Mouse (Mus musculus) heart, postnatal 0 days (tissue): ENCODE measurements around the gene AC124502.3. TPM values are rescaled to one million over a fixed set of nuclear protein-coding genes. Genes with fewer than 3 reads are reported as not detected.

ENCODE experiments used
- ATAC-seq: fragments of 200-750 bp; cut with Nextera tagmentation; 2 replicates; pipeline ENCODE4 v1.8.0; 2017; ENCODE audit warnings: low read depth, moderate number of reproducible peaks, moderate library complexity; ENCODE audit not compliant: insufficient read depth
- DNase-seq: peaks from one replicate; pipeline ENCODE4 v3.0.0-alpha.2; 2016; ENCODE audit warnings: low spot score
- H3K27ac ChIP-seq: fragments of 300-500 bp; sonication (generic); 2 replicates; pipeline ENCODE4 v1.5.1; 2014; ENCODE audit warnings: low read depth, mild to moderate bottlenecking
- H3K27me3 ChIP-seq: fragments of 300-500 bp; sonication (generic); 2 replicates; pipeline ENCODE4 v1.6.1; 2014; ENCODE audit warnings: low read length, mixed read lengths; ENCODE audit not compliant: control insufficient read depth, insufficient read depth
- H3K36me3 ChIP-seq: fragments of 300-500 bp; sonication (generic); replicated peaks from 2 replicates; pipeline ENCODE4 v1.6.1; 2014; ENCODE audit warnings: low read length, mixed read lengths; ENCODE audit not compliant: control insufficient read depth, insufficient read depth
- H3K4me1 ChIP-seq: fragments of 300-500 bp; sonication (generic); 2 replicates; pipeline ENCODE4 v1.6.1; 2014; ENCODE audit warnings: antibody characterized with exemption; ENCODE audit not compliant: control insufficient read depth, insufficient read depth
- H3K4me2 ChIP-seq: fragments of 300-500 bp; sonication (generic); 2 replicates; pipeline ENCODE4 v1.6.1; 2014; ENCODE audit warnings: low read depth, mild to moderate bottlenecking, low read length, moderate library complexity
- H3K4me3 ChIP-seq: fragments of 300-500 bp; sonication (generic); 2 replicates; pipeline ENCODE4 v1.5.1; 2014; ENCODE audit warnings: low read depth, low read length
- H3K9ac ChIP-seq: fragments of 300-500 bp; sonication (generic); replicated peaks from 2 replicates; pipeline ENCODE4 v1.6.1; 2014; ENCODE audit warnings: low read depth, low read length, mixed read lengths
- H3K9me3 ChIP-seq: fragments of 300-500 bp; sonication (generic); replicated peaks from 2 replicates; pipeline ENCODE4 v1.6.1; 2016; ENCODE audit warnings: low read length; ENCODE audit not compliant: control insufficient read depth
- CTCF ChIP-seq: IDR thresholded peaks from 2 replicates; pipeline ENCODE4 v1.5.1; 2016; ENCODE audit warnings: antibody characterized with exemption, control low read depth, low read depth
- EP300 ChIP-seq: IDR thresholded peaks from 2 replicates; pipeline ENCODE4 v1.6.1; 2016; ENCODE audit warnings: antibody characterized with exemption, low read depth
- WGBS: fragments of 180-500 bp; shearing (Covaris S2); extraction: QIAGEN DNeasy Blood & Tissue Kit; methylation state at CpG from one replicate; pipeline ENCODE4 v1.1.7; 2014; 5-methylcytosine and 5-hydroxymethylcytosine counted together
- polyA plus RNA-seq: library from polyadenylated mRNA; unstranded; fragments of >200 nt; fragmentation: Nextera tagmentation; extraction: Ambion mirVana; gene quantifications from 2 replicates; pipeline ENCODE4 v1.2.1, GENCODE M21; 2015
- total RNA-seq: library from RNA; depleted of rRNA; stranded (reverse); fragments of >200 nt; gene quantifications from 2 replicates; pipeline ENCODE4 v1.2.3, GENCODE M21; 2014; ENCODE audit warnings: low replicate concordance

AC124502.3 gene
- total and polyA plus RNA-seq, 2 experiments from 2014 or later: 1.4 TPM; not detected in 1

DNA sequence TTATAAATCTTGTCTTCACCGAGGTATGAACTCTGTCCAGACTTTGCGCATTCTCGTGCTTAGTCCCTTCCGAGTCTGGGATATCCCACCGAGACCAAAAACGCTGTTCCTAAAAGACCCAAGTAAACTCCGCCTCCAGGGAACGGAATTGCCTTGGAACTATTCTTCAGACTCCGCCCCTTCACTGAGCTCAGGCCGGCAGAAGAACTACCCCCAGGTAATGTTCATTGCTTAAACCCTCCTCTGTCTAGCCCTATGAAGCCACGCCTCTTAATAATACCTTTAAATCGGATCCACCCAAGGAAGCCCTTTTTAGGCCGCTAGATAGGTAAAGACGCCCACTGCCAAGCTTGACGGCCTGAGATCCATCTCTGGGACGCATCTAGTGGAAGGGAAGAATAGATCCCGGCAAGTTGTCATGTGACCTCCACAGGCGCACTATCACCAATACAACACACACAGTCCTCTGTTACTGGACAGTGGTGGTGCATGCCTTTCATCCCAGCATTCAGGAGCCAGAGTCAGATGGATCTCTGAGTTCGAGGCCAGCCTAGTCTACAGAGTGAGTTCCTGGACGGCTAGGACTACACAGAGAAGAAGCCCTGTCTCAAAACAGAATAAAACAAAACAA is 33.8 kb downstream of the AC124502.3 start:
- DNase-seq: no peak
- 0 out of 2 replicates have a peak, but pooled peaks have one; percentile 12 for ATAC-seq
- H3K4me1 ChIP-seq: peaks cover 13% of the 10 kb centered on the region
- H3K27ac ChIP-seq: peak overlapping the region; percentile 41; the same call in 1 of the 2 replicates
- 5% methylated on average over 20 of the region's 20 CpGs for WGBS
- H3K9ac ChIP-seq: peak overlapping the region; percentile 17; the same call in 1 of the 2 replicates
- H3K36me3 ChIP-seq: no peaks in the 10 kb centered on the region
- peak overlapping the region; percentile 50 for H3K4me3 ChIP-seq
- peak overlapping the region; percentile 78 for H3K4me2 ChIP-seq
- H3K27me3 ChIP-seq: peaks cover 33% of the 10 kb centered on the region
- H3K9me3 ChIP-seq: no peaks in the 10 kb centered on the region
- no peak for TF ChIP-seq CTCF
- no peak for TF ChIP-seq EP300

GRCm38 (mm10) chr19:5073028-5073427 is 34.3 kb downstream of the AC124502.3 start:
- ATAC-seq: no peak
- Histone ChIP-seq H3K4me2 (peak overlapping the region; percentile 78), H3K4me3 (peak overlapping the region; percentile 50), H3K27ac (no peak overlapping the region), H3K4me1 (peaks cover 7% of the 10 kb centered on the region; the same call in 1 of the 2 replicates), H3K36me3 (no peaks in the 10 kb centered on the region), H3K27me3 (peaks cover 31% of the 10 kb centered on the region), H3K9me3 (no peaks in the 10 kb centered on the region), H3K9ac (no peak overlapping the region)
- no peak for TF ChIP-seq EP300
- peak; percentile 58 for TF ChIP-seq CTCF
- 1% methylated on average over 15 of the region's 15 CpGs for WGBS
- no peak for DNase-seq

DNA sequence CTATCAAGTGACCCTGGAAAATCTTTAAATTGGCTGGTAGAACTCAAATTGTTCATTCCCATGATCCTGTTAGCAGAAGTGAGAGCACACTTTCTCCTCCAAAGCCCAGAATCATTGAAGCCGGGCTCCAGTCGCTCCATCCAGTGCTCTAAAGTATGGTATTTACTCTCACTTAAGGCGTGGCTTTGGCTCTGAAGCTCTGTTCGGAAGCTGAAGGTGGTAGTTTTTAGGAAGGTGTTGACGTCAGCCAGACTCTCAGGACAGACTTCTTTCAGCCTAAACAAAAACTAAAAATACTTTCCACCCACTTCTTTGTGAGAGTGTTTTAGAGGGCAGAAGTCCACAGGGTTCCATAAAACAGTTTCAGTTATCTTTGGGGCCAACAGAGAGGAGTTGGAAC is 34.8 kb downstream of the AC124502.3 start:
- Histone ChIP-seq H3K27me3 (peaks cover 26% of the 10 kb centered on the region), H3K9ac (no peak overlapping the region), H3K4me1 (peaks cover 4% of the 10 kb centered on the region; the same call in 1 of the 2 replicates), H3K27ac (no peak overlapping the region), H3K4me3 (no peak overlapping the region), H3K36me3 (no peaks in the 10 kb centered on the region), H3K9me3 (no peaks in the 10 kb centered on the region), H3K4me2 (no peak overlapping the region)
- DNase-seq (no peak), ATAC-seq (no peak)
- 27% methylated on average over 5 of the region's 5 CpGs for WGBS
- TF ChIP-seq CTCF (no peak), EP300 (no peak)

DNA sequence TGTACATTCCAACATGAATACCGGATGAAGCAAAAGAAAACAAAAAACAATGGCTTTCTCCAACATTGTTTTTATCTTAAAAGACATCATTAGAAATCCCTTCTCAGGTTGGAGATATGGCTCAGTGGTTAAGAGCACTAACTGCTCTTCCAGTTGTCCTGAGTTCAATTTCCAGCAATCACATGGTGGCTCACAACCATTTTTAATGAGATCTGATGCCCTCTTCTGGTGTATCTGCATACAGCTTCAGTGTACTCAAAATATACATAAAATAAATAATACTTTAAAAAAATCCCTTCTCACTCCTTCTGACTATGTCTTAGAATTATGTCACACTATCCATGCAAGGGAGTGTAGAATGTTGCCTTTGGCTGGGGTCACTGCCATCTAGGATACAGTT is 40.6 kb downstream of the AC124502.3 start:
- H3K27ac ChIP-seq: no peak overlapping the region
- no peaks in the 10 kb centered on the region for H3K36me3 ChIP-seq
- H3K4me3 ChIP-seq: no peak overlapping the region
- H3K4me2 ChIP-seq: no peak overlapping the region
- H3K27me3 ChIP-seq: peaks cover 43% of the 10 kb centered on the region
- no peaks in the 10 kb centered on the region for H3K9me3 ChIP-seq
- no peak for ATAC-seq
- DNase-seq: no peak
- no peak for TF ChIP-seq CTCF
- no peak for TF ChIP-seq EP300
- no peak overlapping the region for H3K9ac ChIP-seq
- WGBS: 71% methylated on average over 1 of the region's 1 CpGs
- no peaks in the 10 kb centered on the region for H3K4me1 ChIP-seq

DNA sequence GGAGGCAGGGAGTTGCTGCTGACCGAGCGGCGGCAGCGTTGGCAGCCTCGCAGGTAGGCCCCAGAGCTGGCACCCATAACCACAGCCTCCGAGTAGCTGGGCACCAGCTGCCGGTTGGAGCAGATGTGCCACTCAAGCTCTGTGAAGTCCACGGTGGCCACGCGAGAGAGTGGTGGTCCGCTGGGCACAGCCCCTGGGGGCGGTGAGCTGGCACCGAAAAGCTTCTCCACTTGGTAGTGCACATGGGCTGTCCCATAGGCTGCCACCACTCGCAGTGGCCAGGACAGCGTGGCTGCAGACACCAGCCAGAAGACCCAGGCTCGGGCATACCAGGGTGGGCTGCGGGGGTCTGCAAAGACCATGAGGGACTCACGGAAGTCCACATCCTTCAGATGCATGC is 43.3 kb downstream of the AC124502.3 start:
- H3K9ac ChIP-seq: no peak overlapping the region
- WGBS: 65% methylated on average over 18 of the region's 18 CpGs
- H3K4me3 ChIP-seq: no peak overlapping the region
- ATAC-seq (no peak), DNase-seq (no peak)
- no peaks in the 10 kb centered on the region for H3K36me3 ChIP-seq
- H3K27ac ChIP-seq: no peak overlapping the region
- H3K27me3 ChIP-seq: peaks cover 65% of the 10 kb centered on the region
- no peak overlapping the region for H3K4me2 ChIP-seq
- TF ChIP-seq CTCF: no peak
- TF ChIP-seq EP300: no peak
- H3K4me1 ChIP-seq: no peaks in the 10 kb centered on the region
- no peaks in the 10 kb centered on the region for H3K9me3 ChIP-seq

DNA sequence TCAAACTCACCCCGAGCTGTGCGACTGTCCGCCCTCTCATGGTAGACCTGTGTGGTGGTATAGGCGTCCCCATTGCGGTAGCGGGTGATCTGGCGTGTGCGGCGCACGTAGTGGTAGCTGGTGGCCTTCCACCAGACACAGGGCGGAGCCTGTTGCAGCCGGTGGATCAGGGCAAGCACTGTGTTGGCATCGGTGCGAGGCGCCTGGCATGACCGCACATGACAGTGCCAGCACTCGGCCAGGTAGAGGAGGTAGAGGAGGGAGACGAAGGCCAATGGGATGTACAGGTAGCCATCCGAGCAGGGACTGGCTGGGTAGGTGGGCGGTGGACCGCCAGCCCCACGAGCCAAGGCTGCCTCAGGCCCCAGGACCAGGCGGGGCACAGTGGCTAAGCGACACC is 43.9 kb downstream of the AC124502.3 start:
- Histone ChIP-seq H3K9ac (no peak overlapping the region), H3K27ac (no peak overlapping the region), H3K4me2 (no peak overlapping the region), H3K9me3 (no peaks in the 10 kb centered on the region), H3K4me3 (no peak overlapping the region), H3K36me3 (no peaks in the 10 kb centered on the region), H3K27me3 (peaks cover 65% of the 10 kb centered on the region), H3K4me1 (peaks cover 6% of the 10 kb centered on the region; the same call in 1 of the 2 replicates)
- no peak for TF ChIP-seq EP300
- no peak for TF ChIP-seq CTCF
- WGBS: 68% methylated on average over 24 of the region's 24 CpGs
- DNase-seq: no peak
- ATAC-seq: no peak
